Mouse (Mus musculus): Measurements from ENCODE around the gene 4931409K22Rik.

DNA sequence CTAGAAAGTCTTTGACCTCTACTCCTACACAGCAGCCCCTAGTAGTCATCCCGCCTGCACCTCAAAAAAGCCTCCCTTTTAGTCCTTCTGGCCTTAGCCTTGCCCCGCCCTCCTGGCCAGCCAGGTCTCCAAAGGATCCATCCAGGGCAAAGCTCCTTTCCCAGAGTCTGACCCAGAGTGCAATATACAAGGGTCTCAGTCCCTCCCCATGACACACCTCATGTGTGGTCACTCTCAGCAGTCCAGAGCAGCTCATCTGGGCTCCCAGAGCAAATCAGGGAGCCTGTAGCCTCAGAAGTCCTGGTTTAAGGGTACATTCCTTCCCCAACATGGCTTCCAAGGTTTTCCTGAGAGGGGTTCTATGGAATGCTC lies 5.3 kb downstream of the 4931409K22Rik start:
- TF ChIP-seq POLR2A (IDR thresholded peaks at IDR 0.05; ENCODE audit: low read depth, low read length) = no peak
- no peak for TF ChIP-seq CTCF (conservative IDR thresholded peaks at IDR 0.05; ENCODE audit: insufficient read depth, insufficient read length, low read depth, low read length)
